Mouse (Mus musculus) granulocyte monocyte progenitor cell, adult 5-6 weeks (primary cell): ENCODE results near the gene Olfr773. TPM values are rescaled to one million over a fixed set of nuclear protein-coding genes. Genes with fewer than 3 reads are reported as not detected.
"Not testable (repeated sequence)": the region's sequence is repeated elsewhere in the genome, so short reads cannot be mapped to it uniquely, and the experiment has no call there.

Experiments
- ATAC-seq: replicated peaks from 2 replicates; pipeline ENCODE4 v1.8.0; 2016; ENCODE audit warnings: mild to moderate bottlenecking, moderate TSS enrichment, inconsistent platforms; ENCODE audit not compliant: poor library complexity, severe bottlenecking
- total RNA-seq, 2 experiments: library from RNA; stranded (forward) in 1 of 2; stranded (reverse) in 1 of 2; fragments of 200-712, 200-1000 nt in 1 of 2; fragments of >200 nt in 1 of 2; fragmentation: Nextera tagmentation in 1 of 2; gene quantifications; 2 replicates each; pipeline ENCODE4 v1.2.3; 2014 to 2017

Olfr773 gene
- not detected in 2 replicates for total RNA-seq (2014; fragmentation: Nextera tagmentation)
- total RNA-seq (2017): not detected in 2 replicates

- ATAC-seq: not testable (repeated sequence)
Measured at GRCm38 (mm10) chr10:129187319-129187718, at the start of gene Olfr773. Olfr773 (minus strand) TSS chr10:129187419.

- ATAC-seq: no peak
Measured at GRCm38 (mm10) chr10:129235904-129236303, 48.7 kb upstream of the Olfr773 start, which contains the start of gene Olfr774. Olfr774 (plus strand) TSS chr10:129236204.

- no peak for ATAC-seq
Measured at GRCm38 (mm10) chr10:129230737-129231136, 43.5 kb upstream of the Olfr773 start.

GRCm38 (mm10) chr10:129177821-129178220, 9.4 kb downstream of the Olfr773 start, which contains the start of gene Olfr772:
Olfr772 (minus strand) TSS chr10:129177921.
- ATAC-seq: not testable (repeated sequence)

DNA sequence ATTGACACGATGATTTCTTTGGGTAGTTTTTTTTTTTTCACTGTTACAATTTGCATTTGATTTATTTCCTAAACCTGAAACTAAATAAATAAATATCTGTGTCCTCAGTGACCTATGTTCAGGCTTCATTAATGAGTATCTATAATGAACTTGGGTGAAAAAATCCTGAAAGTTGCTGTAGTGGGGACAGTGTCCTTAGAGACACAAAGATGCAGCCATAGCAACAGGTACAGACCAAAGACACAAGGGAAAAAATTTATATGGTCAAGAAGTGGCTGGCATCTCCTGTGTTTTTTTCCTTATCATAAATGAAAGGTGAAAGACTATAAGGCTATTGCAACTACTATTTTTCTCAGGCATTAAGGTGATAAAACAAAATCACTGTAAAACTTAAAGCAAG, 22.6 kb downstream of the Olfr773 start, which contains the start of gene Olfr771:
Olfr771 (minus strand) TSS at position 101 of the 400 bp plus-strand sequence.
- ATAC-seq: no peak

DNA sequence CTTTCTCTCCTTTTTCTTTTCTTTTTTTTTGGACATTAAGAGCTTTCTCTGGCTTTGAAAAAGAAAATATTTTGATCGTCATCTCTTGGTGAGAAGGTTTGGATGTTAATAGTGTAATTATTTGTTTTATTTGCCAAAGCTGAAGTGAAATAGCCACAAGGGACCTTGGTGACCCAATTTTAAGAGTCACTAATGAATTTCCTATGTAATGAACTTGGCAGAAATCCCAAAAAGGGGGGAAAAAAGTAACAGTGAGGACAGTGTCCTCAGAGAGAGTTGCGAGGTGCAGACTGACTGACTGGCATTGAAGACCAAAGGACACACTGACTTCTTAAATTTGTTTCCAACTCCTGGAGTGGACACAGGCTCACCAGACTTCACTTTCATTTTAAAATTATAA, 48.3 kb downstream of the Olfr773 start, which contains the start of gene Olfr770:
Olfr770 (minus strand) TSS at position 101 of the 400 bp plus-strand sequence.
- ATAC-seq: no peak

Other genes starting within 250 kb of the Olfr773 start
- gene Mettl7b, start 226.4 kb downstream of the Olfr773 start, total RNA-seq (2014; fragmentation: Nextera tagmentation): not detected in 2 replicates
- not detected in 2 replicates for gene Mettl7b, start 226.4 kb downstream of the Olfr773 start, total RNA-seq (2017)
- gene Olfr9, start 198.0 kb downstream of the Olfr773 start, total RNA-seq (2014; fragmentation: Nextera tagmentation): not detected in 2 replicates
- not detected in 2 replicates for gene Olfr9, start 198.0 kb downstream of the Olfr773 start, total RNA-seq (2017)
- gene Olfr763, start 176.6 kb downstream of the Olfr773 start, total RNA-seq (2014; fragmentation: Nextera tagmentation): not detected in 2 replicates
- not detected in 2 replicates for gene Olfr763, start 176.6 kb downstream of the Olfr773 start, total RNA-seq (2017)
- not detected in 2 replicates for gene Olfr764-ps1, start 147.5 kb downstream of the Olfr773 start, total RNA-seq (2014; fragmentation: Nextera tagmentation)
- gene Olfr764-ps1, start 147.5 kb downstream of the Olfr773 start, total RNA-seq (2017): not detected in 2 replicates
- gene Olfr765, start 137.4 kb downstream of the Olfr773 start, total RNA-seq (2014; fragmentation: Nextera tagmentation): not detected in 2 replicates
- gene Olfr765, start 137.4 kb downstream of the Olfr773 start, total RNA-seq (2017): not detected in 2 replicates
- not detected in 2 replicates for gene Olfr766-ps1, start 118.4 kb downstream of the Olfr773 start, total RNA-seq (2014; fragmentation: Nextera tagmentation)
- not detected in 2 replicates for gene Olfr766-ps1, start 118.4 kb downstream of the Olfr773 start, total RNA-seq (2017)
- gene Olfr767, start 104.5 kb downstream of the Olfr773 start, total RNA-seq (2014; fragmentation: Nextera tagmentation): not detected in 2 replicates
- gene Olfr767, start 104.5 kb downstream of the Olfr773 start, total RNA-seq (2017): not detected in 2 replicates
- gene Olfr768, start 88.0 kb downstream of the Olfr773 start, total RNA-seq (2014; fragmentation: Nextera tagmentation): not detected in 2 replicates
- gene Olfr768, start 88.0 kb downstream of the Olfr773 start, total RNA-seq (2017): not detected in 2 replicates
- gene Olfr769, start 69.6 kb downstream of the Olfr773 start, total RNA-seq (2014; fragmentation: Nextera tagmentation): not detected in 2 replicates
- not detected in 2 replicates for gene Olfr769, start 69.6 kb downstream of the Olfr773 start, total RNA-seq (2017)
- gene Olfr770, start 48.4 kb downstream of the Olfr773 start, total RNA-seq (2014; fragmentation: Nextera tagmentation): not detected in 2 replicates
- not detected in 2 replicates for gene Olfr770, start 48.4 kb downstream of the Olfr773 start, total RNA-seq (2017)
- gene Olfr771, start 22.7 kb downstream of the Olfr773 start, total RNA-seq (2014; fragmentation: Nextera tagmentation): not detected in 2 replicates
- gene Olfr771, start 22.7 kb downstream of the Olfr773 start, total RNA-seq (2017): not detected in 2 replicates
- gene Olfr772, start 9.5 kb downstream of the Olfr773 start, total RNA-seq (2014; fragmentation: Nextera tagmentation): not detected in 2 replicates
- not detected in 2 replicates for gene Olfr772, start 9.5 kb downstream of the Olfr773 start, total RNA-seq (2017)
- gene Olfr774, start 48.8 kb upstream of the Olfr773 start, total RNA-seq (2014; fragmentation: Nextera tagmentation): not detected in 2 replicates
- gene Olfr774, start 48.8 kb upstream of the Olfr773 start, total RNA-seq (2017): not detected in 2 replicates
- gene Olfr775, start 61.0 kb upstream of the Olfr773 start, total RNA-seq (2014; fragmentation: Nextera tagmentation): not detected in 2 replicates
- not detected in 2 replicates for gene Olfr775, start 61.0 kb upstream of the Olfr773 start, total RNA-seq (2017)
- not detected in 2 replicates for gene Olfr776, start 71.7 kb upstream of the Olfr773 start, total RNA-seq (2014; fragmentation: Nextera tagmentation)
- not detected in 2 replicates for gene Olfr776, start 71.7 kb upstream of the Olfr773 start, total RNA-seq (2017)
- gene Olfr777, start 84.1 kb upstream of the Olfr773 start, total RNA-seq (2014; fragmentation: Nextera tagmentation): not detected in 2 replicates
- gene Olfr777, start 84.1 kb upstream of the Olfr773 start, total RNA-seq (2017): not detected in 2 replicates
- not detected in 2 replicates for gene Olfr780, start 130.7 kb upstream of the Olfr773 start, total RNA-seq (2014; fragmentation: Nextera tagmentation)
- not detected in 2 replicates for gene Olfr780, start 130.7 kb upstream of the Olfr773 start, total RNA-seq (2017)
- gene Olfr781, start 141.4 kb upstream of the Olfr773 start, total RNA-seq (2014; fragmentation: Nextera tagmentation): not detected in 2 replicates
- gene Olfr781, start 141.4 kb upstream of the Olfr773 start, total RNA-seq (2017): not detected in 2 replicates
- gene Olfr782, start 161.4 kb upstream of the Olfr773 start, total RNA-seq (2014; fragmentation: Nextera tagmentation): not detected in 2 replicates
- gene Olfr782, start 161.4 kb upstream of the Olfr773 start, total RNA-seq (2017): not detected in 2 replicates
- gene Olfr784, start 196.7 kb upstream of the Olfr773 start, total RNA-seq (2014; fragmentation: Nextera tagmentation): 0.23 and 0.37 TPM in 2 replicates
- gene Olfr784, start 196.7 kb upstream of the Olfr773 start, total RNA-seq (2017): not detected in 2 replicates
- gene Olfr785, start 218.0 kb upstream of the Olfr773 start, total RNA-seq (2014; fragmentation: Nextera tagmentation): not detected in 2 replicates
- not detected in 2 replicates for gene Olfr785, start 218.0 kb upstream of the Olfr773 start, total RNA-seq (2017)
- gene Olfr786, start 239.9 kb upstream of the Olfr773 start, total RNA-seq (2014; fragmentation: Nextera tagmentation): not detected in 2 replicates
- gene Olfr786, start 239.9 kb upstream of the Olfr773 start, total RNA-seq (2017): not detected in 2 replicates